In the genomic region with DNA sequence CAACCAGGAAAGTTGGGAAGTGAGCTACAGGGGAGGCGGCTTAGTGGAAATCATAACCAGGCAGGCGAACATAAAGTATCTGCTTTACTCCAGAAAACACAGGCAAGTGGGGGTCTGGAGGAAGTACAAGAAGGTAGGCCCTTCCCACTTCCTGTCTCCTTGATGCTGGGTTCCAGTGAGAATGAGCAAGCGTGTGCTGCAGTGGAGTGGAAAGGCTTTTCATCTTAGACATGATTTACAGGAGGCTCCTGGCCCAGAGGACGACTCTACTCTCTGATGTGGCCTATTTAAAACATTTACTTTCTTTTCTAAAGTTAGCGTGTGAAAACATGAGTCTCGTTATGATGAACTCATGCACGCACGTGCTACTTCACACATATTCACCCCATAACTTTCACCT, we compare ENCODE assay signal across 17 mouse cellular contexts. TPM values are rescaled to one million over a fixed set of nuclear protein-coding genes. Genes with fewer than 3 reads are reported as not detected.
A peak's percentile ranks its signal among the peaks of the same experiment; 100 is the strongest.
DNase-seq lines count a peak whose midpoint lies in the region; ATAC-seq and TF ChIP-seq lines count a peak whose summit lies in the region.
"Had no signal": no experiment of that assay in that cellular context is flagged by ENCODE, and none has a peak within 500 bp of the region (broad histone marks: within the 10 kb centered on the region; RNA-seq: fewer than 3 reads in every experiment).

No protein-coding gene starts in this region.

- no peaks in the 10 kb centered on the region for H3K9me3 ChIP-seq in kidney, postnatal 0 days (replicated peaks; ENCODE audit: low read length)
- no peaks in the 10 kb centered on the region for H3K9me3 ChIP-seq in limb, embryonic 13.5 days
- H3K9me3 ChIP-seq: forebrain, embryonic 12.5 days; liver, embryonic 12.5 days; neural tube, embryonic 15.5 days had no signal

- H3K9ac ChIP-seq in kidney, postnatal 0 days (ENCODE audit: low read depth, low read length) = no peak overlapping the region
- H3K9ac ChIP-seq in limb, embryonic 13.5 days = no peak overlapping the region
- H3K9ac ChIP-seq: forebrain, embryonic 12.5 days; hindbrain, embryonic 14.5 days; liver, embryonic 12.5 days; neural tube, embryonic 15.5 days had no signal

- H3K36me3 ChIP-seq in kidney, postnatal 0 days (ENCODE audit: insufficient read depth, low read length) = no peaks in the 10 kb centered on the region
- no peaks in the 10 kb centered on the region for H3K36me3 ChIP-seq in limb, embryonic 13.5 days
- H3K36me3 ChIP-seq: forebrain, embryonic 12.5 days; liver, embryonic 12.5 days; neural tube, embryonic 15.5 days had no signal

- ATAC-seq in kidney, postnatal 0 days (replicated peaks; ENCODE audit: low FRiP score, low read depth) = no peak
- ATAC-seq in limb, embryonic 13.5 days (ENCODE audit: low FRiP score, low read depth) = peak; percentile 57; the same call in 1 of the 2 replicates
- ATAC-seq: liver, embryonic 12.5 days; Patski had no signal

- no peak overlapping the region for H3K4me2 ChIP-seq in kidney, postnatal 0 days (ENCODE audit: low read length)
- no peak overlapping the region for H3K4me2 ChIP-seq in limb, embryonic 13.5 days (replicated peaks)
- H3K4me2 ChIP-seq: forebrain, embryonic 12.5 days; hindbrain, embryonic 14.5 days; liver, embryonic 12.5 days; neural tube, embryonic 15.5 days had no signal

- H3K4me3 ChIP-seq in kidney, postnatal 0 days (replicated peaks; ENCODE audit: low read depth, low read length) = no peak overlapping the region
- no peak overlapping the region for H3K4me3 ChIP-seq in limb, embryonic 13.5 days
- H3K4me3 ChIP-seq: forebrain, embryonic 12.5 days; liver, embryonic 12.5 days; neural tube, embryonic 15.5 days had no signal

- no peaks in the 10 kb centered on the region for H3K4me1 ChIP-seq in kidney, postnatal 0 days (replicated peaks; ENCODE audit: insufficient read depth, low read length)
- peaks cover 6% of the 10 kb centered on the region; the same call in 1 of the 2 replicates for H3K4me1 ChIP-seq in limb, embryonic 13.5 days
- H3K4me1 ChIP-seq: forebrain, embryonic 12.5 days; liver, embryonic 12.5 days; neural tube, embryonic 15.5 days had no signal

- H3K27ac ChIP-seq in kidney, postnatal 0 days = no peak overlapping the region
- peak overlapping the region; percentile 4; the same call in 1 of the 2 replicates for H3K27ac ChIP-seq in limb, embryonic 13.5 days
- H3K27ac ChIP-seq: forebrain, embryonic 12.5 days; hindbrain, embryonic 14.5 days; liver, embryonic 12.5 days; neural tube, embryonic 15.5 days had no signal

- no peaks in the 10 kb centered on the region for H3K27me3 ChIP-seq in kidney, postnatal 0 days (ENCODE audit: insufficient read depth, low read length)
- no peaks in the 10 kb centered on the region for H3K27me3 ChIP-seq in limb, embryonic 13.5 days
- H3K27me3 ChIP-seq: forebrain, embryonic 12.5 days; liver, embryonic 12.5 days; neural tube, embryonic 15.5 days; Patski had no signal

- no peak for TF ChIP-seq CTCF in kidney, postnatal 0 days (IDR thresholded peaks at IDR 0.05; ENCODE audit: low read depth)

- WGBS in kidney, postnatal 0 days = 43% methylated on average over 8 of the region's 8 CpGs
- WGBS in limb, embryonic 13.5 days = 36% methylated on average over 8 of the region's 8 CpGs

- DNase-seq in kidney, postnatal 0 days (ENCODE audit: low spot score) = peak; percentile 62
- DNase-seq in kidney, adult 9 months = no peak
- peak; percentile 45 for DNase-seq in T-cell, adult 2 months (ENCODE audit: low spot score)
- peak; percentile 22 to 23 for DNase-seq in thymus, postnatal 36 days
- no peak for DNase-seq in gastrocnemius, postnatal 4 days (ENCODE audit: low spot score in 2 of 2)
- DNase-seq in adrenal gland, adult 18-20 months (ENCODE audit: low spot score in 2 of 2) = no peak
- DNase-seq: adrenal gland, adult 2 months; cerebellum, adult 18-20 months; kidney, postnatal 25 days; lung, postnatal 14 days had no signal

RNA-seq across cellular contexts. Expression of gene Siah1a, which starts 33.5 kb away (rescaled TPM):
- 48.0 and 50.1 TPM in 2 replicates for polyA plus RNA-seq in kidney, postnatal 0 days (2015; fragmentation: Nextera tagmentation; extraction: Ambion mirVana)
- polyA plus RNA-seq in limb, embryonic 13.5 days (2015; fragmentation: Nextera tagmentation; extraction: Ambion mirVana) = 55.7 and 58.5 TPM in 2 replicates
- total RNA-seq in gastrocnemius, postnatal 4 days (2021) = 10 to 100 TPM; 21.4 to 26.0 TPM
- total RNA-seq in adrenal gland, adult 18-20 months (2021) = 10 to 100 TPM; 16.9 to 17.4 TPM

RNA-seq across cellular contexts. Expression of gene Gm10638, which starts 33.7 kb away (rescaled TPM):
- 6.5 and 6.9 TPM in 2 replicates for polyA plus RNA-seq in kidney, postnatal 0 days (2015; fragmentation: Nextera tagmentation; extraction: Ambion mirVana)
- polyA plus RNA-seq in limb, embryonic 13.5 days (2015; fragmentation: Nextera tagmentation; extraction: Ambion mirVana) = 5.0 TPM in 2 replicates
- 1 to 10 TPM; 6.7 to 8.3 TPM for total RNA-seq in gastrocnemius, postnatal 4 days (2021)
- total RNA-seq in adrenal gland, adult 18-20 months (2021) = 1 to 10 TPM; 2.6 to 4.5 TPM
- total RNA-seq: monocyte, adult 5-6 weeks had no signal

Comparison
In these comparisons a context has a peak if more than half of its experiments do, and no peak if none do; other contexts are left out.
1. DNase-seq: peak in kidney, postnatal 0 days (single experiment), T-cell, adult 2 months (single experiment) and thymus, postnatal 36 days (2 of 2); none in kidney, adult 9 months (single experiment), gastrocnemius, postnatal 4 days (0 of 2) and adrenal gland, adult 18-20 months (0 of 2).